Mouse (Mus musculus) ES-Bruce4 (cell line): Measurements from ENCODE around the gene Ifi27l2a.

Experiments
- CTCF ChIP-seq: IDR thresholded peaks from one replicate; pipeline ENCODE4 v1.8.1; 2011; ENCODE audit warnings: low read depth, low read length
- POLR2A ChIP-seq: IDR thresholded peaks from one replicate; pipeline ENCODE4 v1.8.1; 2011; ENCODE audit warnings: low read length; ENCODE audit not compliant: insufficient read depth

DNA sequence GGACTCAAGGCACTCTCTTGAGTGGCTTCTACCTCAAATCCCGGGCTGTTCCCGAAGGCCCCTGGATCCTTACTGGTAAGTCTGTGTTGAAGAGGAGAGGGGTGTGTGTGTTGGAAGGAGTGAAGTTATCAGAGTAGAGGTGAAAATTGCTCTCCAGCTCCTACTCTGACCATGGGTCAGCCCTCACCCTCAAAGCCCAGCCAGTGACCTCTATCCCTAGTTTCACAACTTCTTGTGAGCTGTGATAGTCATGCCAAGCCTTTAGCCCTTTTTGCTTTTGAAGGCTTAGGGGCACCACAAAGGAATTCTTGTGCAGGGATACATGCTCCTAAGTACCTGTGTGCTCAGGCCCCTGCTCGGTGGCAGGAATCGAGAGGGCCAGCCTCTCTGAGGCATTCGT is 38.2 kb upstream of the Ifi27l2a start:
- TF ChIP-seq CTCF (no peak), POLR2A (no peak)
